Mouse (Mus musculus) kidney, postnatal 0 days (tissue): Measurements from ENCODE around the gene Aff2. TPM values are rescaled to one million over a fixed set of nuclear protein-coding genes. Genes with fewer than 3 reads are reported as not detected.

Source experiments
- ATAC-seq: fragments of 200-750 bp; cut with Nextera tagmentation; replicated peaks from 2 replicates; pipeline ENCODE4 v1.8.0; 2017; ENCODE audit warnings: low read depth, moderate number of reproducible peaks, moderate TSS enrichment, moderate library complexity; ENCODE audit not compliant: low FRiP score
- DNase-seq: peaks from one replicate; pipeline ENCODE4 v3.0.0-alpha.2; 2016; ENCODE audit warnings: low spot score
- H3K27ac ChIP-seq: fragments of 300-500 bp; sonication (generic); 2 replicates; pipeline ENCODE4 v1.5.1; 2014; ENCODE audit warnings: mild to moderate bottlenecking
- H3K27me3 ChIP-seq: fragments of 300-500 bp; sonication (generic); 2 replicates; pipeline ENCODE4 v1.6.1; 2014; ENCODE audit warnings: low read length, mixed read lengths; ENCODE audit not compliant: insufficient read depth
- H3K36me3 ChIP-seq: fragments of 300-500 bp; sonication (generic); 2 replicates; pipeline ENCODE4 v1.6.1; 2014; ENCODE audit warnings: low read length, mixed read lengths; ENCODE audit not compliant: insufficient read depth
- H3K4me1 ChIP-seq: fragments of 300-500 bp; sonication (generic); replicated peaks from 2 replicates; pipeline ENCODE4 v1.6.1; 2014; ENCODE audit warnings: antibody characterized with exemption, low read length, mixed read lengths; ENCODE audit not compliant: insufficient read depth
- H3K4me2 ChIP-seq: fragments of 300-500 bp; sonication (generic); 2 replicates; pipeline ENCODE4 v1.6.1; 2014; ENCODE audit warnings: mild to moderate bottlenecking, low read length, moderate library complexity, mixed read lengths
- H3K4me3 ChIP-seq: fragments of 300-500 bp; sonication (generic); replicated peaks from 2 replicates; pipeline ENCODE4 v1.5.1; 2014; ENCODE audit warnings: low read depth, low read length
- H3K9ac ChIP-seq: fragments of 300-500 bp; sonication (generic); 2 replicates; pipeline ENCODE4 v1.6.1; 2014; ENCODE audit warnings: low read depth, low read length
- H3K9me3 ChIP-seq: fragments of 300-500 bp; sonication (generic); replicated peaks from 2 replicates; pipeline ENCODE4 v1.6.1; 2016; ENCODE audit warnings: low read length, inconsistent platforms, mixed read lengths
- CTCF ChIP-seq: IDR thresholded peaks from 2 replicates; pipeline ENCODE4 v1.5.1; 2016; ENCODE audit warnings: antibody characterized with exemption, low read depth, mild to moderate bottlenecking, moderate library complexity
- WGBS: fragments of 180-500 bp; shearing (Covaris S2); extraction: QIAGEN DNeasy Blood & Tissue Kit; methylation state at CpG from one replicate; pipeline ENCODE4 v1.1.7; 2014; 5-methylcytosine and 5-hydroxymethylcytosine counted together
- polyA plus RNA-seq: library from polyadenylated mRNA; unstranded; fragments of >200 nt; fragmentation: Nextera tagmentation; extraction: Ambion mirVana; gene quantifications from 2 replicates; pipeline ENCODE4 v1.2.1, GENCODE M21; 2015

Gene Aff2
- polyA plus RNA-seq: 0.83 and 0.93 TPM in 2 replicates

- peak within 1 kb of the TSS; percentile 45 for H3K4me3 ChIP-seq
- H3K9ac ChIP-seq: 0 out of 2 replicates have a peak within 1 kb of the TSS, but pooled peaks have one; percentile 31
- peak within 1 kb of the TSS; percentile 71 for H3K4me2 ChIP-seq
- no peak for TF ChIP-seq CTCF
- H3K27me3 ChIP-seq: no peaks in the 10 kb centered on the region
- no peaks in the 10 kb centered on the region for H3K4me1 ChIP-seq
- no peaks in the 10 kb centered on the region for H3K9me3 ChIP-seq
- ATAC-seq (peak; percentile 86), DNase-seq (peak; percentile 22)
- no peak within 1 kb of the TSS for H3K27ac ChIP-seq
- H3K36me3 ChIP-seq: no peaks in the 10 kb centered on the region
- WGBS: 19% methylated on average over 72 of the region's 79 CpGs
Observed at GRCm38 (mm10) chrX:69360238-69361054, at the start of gene Aff2. Gene Aff2 (plus strand): TSS chrX:69360294.

- no peak for TF ChIP-seq CTCF
- Histone ChIP-seq H3K4me1 (no peaks in the 10 kb centered on the region), H3K9ac (no peak overlapping the region), H3K4me3 (no peak overlapping the region), H3K9me3 (no peaks in the 10 kb centered on the region), H3K36me3 (no peaks in the 10 kb centered on the region), H3K27me3 (no peaks in the 10 kb centered on the region), H3K27ac (no peak overlapping the region), H3K4me2 (no peak overlapping the region)
- ATAC-seq (no peak), DNase-seq (no peak)
Observed at GRCm38 (mm10) chrX:69337296-69337695, 22.8 kb upstream of the Aff2 start.

GRCm38 (mm10) chrX:69355621-69356020 lies 4.5 kb upstream of the Aff2 start:
- H3K27me3 ChIP-seq: no peaks in the 10 kb centered on the region
- H3K9ac ChIP-seq: no peak overlapping the region
- H3K4me3 ChIP-seq: no peak overlapping the region
- H3K27ac ChIP-seq: no peak overlapping the region
- ATAC-seq (no peak), DNase-seq (no peak)
- 78% methylated on average over 2 of the region's 2 CpGs for WGBS
- no peaks in the 10 kb centered on the region for H3K36me3 ChIP-seq
- no peaks in the 10 kb centered on the region for H3K4me1 ChIP-seq
- H3K9me3 ChIP-seq: no peaks in the 10 kb centered on the region
- no peak for TF ChIP-seq CTCF
- no peak overlapping the region for H3K4me2 ChIP-seq

GRCm38 (mm10) chrX:69359360-69359759 lies 734 bp upstream of the Aff2 start:
- WGBS: 23% methylated on average over 5 of the region's 5 CpGs
- H3K9me3 ChIP-seq: no peaks in the 10 kb centered on the region
- no peaks in the 10 kb centered on the region for H3K27me3 ChIP-seq
- no peaks in the 10 kb centered on the region for H3K4me1 ChIP-seq
- DNase-seq (no peak), ATAC-seq (no peak)
- TF ChIP-seq CTCF: no peak
- no peaks in the 10 kb centered on the region for H3K36me3 ChIP-seq
- H3K4me2 ChIP-seq: no peak overlapping the region
- no peak overlapping the region for H3K9ac ChIP-seq
- no peak overlapping the region for H3K27ac ChIP-seq
- H3K4me3 ChIP-seq: no peak overlapping the region

GRCm38 (mm10) chrX:69359885-69360237 lies 233 bp upstream of the Aff2 start:
- ATAC-seq (no peak; the same call in 1 of the 2 replicates), DNase-seq (no peak)
- Histone ChIP-seq H3K27ac (no peak overlapping the region), H3K4me2 (peak overlapping the region; percentile 71), H3K4me1 (no peaks in the 10 kb centered on the region), H3K9me3 (no peaks in the 10 kb centered on the region), H3K4me3 (peak overlapping the region; percentile 45), H3K36me3 (no peaks in the 10 kb centered on the region), H3K9ac (no peak overlapping the region), H3K27me3 (no peaks in the 10 kb centered on the region)
- WGBS: 19% methylated on average over 4 of the region's 4 CpGs
- TF ChIP-seq CTCF: no peak

GRCm38 (mm10) chrX:69361055-69361558 lies 1.0 kb downstream of the Aff2 start:
- Histone ChIP-seq H3K9me3 (no peaks in the 10 kb centered on the region), H3K27me3 (no peaks in the 10 kb centered on the region), H3K4me1 (no peaks in the 10 kb centered on the region), H3K9ac (no peak overlapping the region), H3K4me2 (peak overlapping the region; percentile 71), H3K4me3 (peak overlapping the region; percentile 45), H3K27ac (no peak overlapping the region), H3K36me3 (no peaks in the 10 kb centered on the region)
- no peak for DNase-seq
- 20% methylated on average over 10 of the region's 10 CpGs for WGBS
- no peak for ATAC-seq
- no peak for TF ChIP-seq CTCF
